Mouse (Mus musculus) megakaryocyte, embryonic 14.5 days (primary cell): Measurements from ENCODE around the gene Etfa. TPM values are rescaled to one million over a fixed set of nuclear protein-coding genes. Genes with fewer than 3 reads are reported as not detected.

Experiments used
- H3K27me3 ChIP-seq: replicated peaks from 2 replicates; pipeline ENCODE3; 2012; ENCODE audit warnings: inconsistent platforms
- H3K36me3 ChIP-seq: replicated peaks from 2 replicates; pipeline ENCODE3; 2012; ENCODE audit warnings: low read length, inconsistent platforms, mixed read lengths
- H3K4me1 ChIP-seq: 2 replicates; pipeline ENCODE4 v1.6.1; 2012; ENCODE audit warnings: inconsistent platforms
- H3K4me3 ChIP-seq: replicated peaks from 2 replicates; pipeline ENCODE3; 2012; ENCODE audit warnings: moderate library complexity, mild to moderate bottlenecking, inconsistent platforms
- H3K9me3 ChIP-seq: 2 replicates; pipeline ENCODE4 v1.6.1; 2012; ENCODE audit warnings: inconsistent platforms
- FLI1 ChIP-seq: IDR thresholded peaks from 2 replicates; pipeline ENCODE4 v1.6.1; 2012; ENCODE audit warnings: low read length, inconsistent platforms, mixed read lengths
- GATA1 ChIP-seq: IDR thresholded peaks from 3 replicates; pipeline ENCODE4 v1.6.1; 2012; ENCODE audit warnings: mixed read lengths, low read length, inconsistent platforms, borderline replicate concordance
- polyA plus RNA-seq: library from polyadenylated mRNA; stranded (reverse); fragments of >175 nt; gene quantifications from 2 replicates; pipeline ENCODE4 v1.2.3, GENCODE M21; 2012; ENCODE audit warnings: low replicate concordance; ENCODE audit not compliant: insufficient read depth

Gene Etfa
- polyA plus RNA-seq, 1 experiment, result 30.7 TPM

GRCm38 (mm10) chr9:55429242-55429975 lies 82.6 kb downstream of the Etfa start:
- H3K9me3 ChIP-seq, result no peaks in the 10 kb centered on the region
- H3K4me3 ChIP-seq, result no peak overlapping the region
- peaks cover 7% of the 10 kb centered on the region; the same call in 1 of the 2 replicates for H3K4me1 ChIP-seq
- H3K27me3 ChIP-seq, result peaks cover 36% of the 10 kb centered on the region
- no peak for TF ChIP-seq GATA1
- no peak for TF ChIP-seq FLI1
- no peaks in the 10 kb centered on the region for H3K36me3 ChIP-seq

GRCm38 (mm10) chr9:55425271-55425810 lies 86.7 kb downstream of the Etfa start:
- Histone ChIP-seq H3K9me3 (no peaks in the 10 kb centered on the region), H3K4me3 (no peak overlapping the region), H3K27me3 (peaks cover 21% of the 10 kb centered on the region), H3K4me1 (peaks cover 5% of the 10 kb centered on the region; the same call in 1 of the 2 replicates), H3K36me3 (no peaks in the 10 kb centered on the region)
- TF ChIP-seq GATA1 (no peak), FLI1 (no peak)

DNA sequence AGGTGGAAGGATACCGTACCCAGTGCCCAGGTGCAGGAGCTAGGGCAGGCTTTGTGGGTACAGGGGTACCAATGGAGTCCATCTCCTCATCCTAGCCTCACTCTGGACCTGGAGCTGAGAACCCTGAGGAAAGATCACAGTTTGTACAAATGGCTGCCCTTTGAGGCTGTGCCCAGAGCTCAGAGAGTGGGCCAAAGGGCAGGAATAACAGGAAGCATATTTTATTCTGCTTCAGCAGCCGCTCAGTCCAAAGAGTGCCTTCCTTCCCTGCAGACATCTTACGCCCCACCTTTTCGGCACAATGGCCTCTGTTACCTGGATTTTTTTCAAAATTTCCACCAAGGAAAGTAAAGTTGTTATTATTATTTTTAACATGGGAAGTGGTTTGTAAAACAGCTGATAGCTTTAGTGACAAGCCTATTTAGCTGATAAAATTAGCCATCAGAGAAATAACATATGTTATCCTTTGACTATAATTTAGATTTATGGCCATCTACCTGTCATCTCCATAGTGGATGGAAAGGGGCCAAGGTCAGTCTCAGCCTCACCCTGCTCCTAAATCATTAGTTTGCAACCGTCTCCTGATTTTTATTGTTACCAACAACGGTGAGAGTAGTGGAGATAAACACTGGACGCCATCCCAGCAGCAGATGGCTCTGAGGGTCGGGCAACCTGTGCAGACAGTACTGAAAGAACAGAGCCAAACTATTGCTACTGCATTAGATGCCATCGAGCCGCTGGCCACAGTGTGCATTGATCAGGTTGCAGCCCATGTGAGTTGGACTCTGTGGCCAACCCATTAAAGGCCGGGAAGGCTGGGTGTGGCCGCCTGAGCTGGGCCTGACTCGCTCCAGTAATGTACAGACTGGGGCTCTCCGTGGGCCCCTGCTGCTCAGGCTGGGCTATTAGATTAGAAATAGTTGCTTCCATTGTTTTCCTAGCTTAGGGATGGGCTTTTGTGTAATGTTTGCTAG lies 88.3 kb downstream of the Etfa start:
- H3K4me3 ChIP-seq, result no peak overlapping the region
- TF ChIP-seq GATA1 (no peak), FLI1 (no peak)
- H3K27me3 ChIP-seq, result peaks cover 25% of the 10 kb centered on the region
- no peaks in the 10 kb centered on the region for H3K9me3 ChIP-seq
- no peaks in the 10 kb centered on the region for H3K36me3 ChIP-seq
- H3K4me1 ChIP-seq, result peaks cover 1% of the 10 kb centered on the region; the same call in 1 of the 2 replicates

DNA sequence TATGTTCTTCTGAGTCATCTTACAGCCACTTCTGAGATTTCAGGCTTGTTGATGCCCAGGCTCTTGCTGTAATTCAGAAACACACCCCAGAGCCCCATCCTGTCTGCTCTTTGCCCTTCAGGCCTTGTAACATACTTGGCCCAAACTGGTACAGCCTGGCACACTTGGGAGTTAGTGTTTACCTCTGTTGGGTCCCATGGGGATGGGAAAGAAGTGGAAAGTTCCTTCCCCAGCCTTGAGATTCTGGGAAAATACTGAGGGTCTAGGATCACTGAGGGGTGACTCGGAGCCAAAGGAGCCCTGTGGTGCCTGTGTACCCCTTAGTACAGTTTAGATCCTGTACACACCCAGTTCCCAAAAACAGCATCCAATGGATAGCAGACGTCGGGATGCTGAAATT lies 90.3 kb downstream of the Etfa start:
- TF ChIP-seq GATA1 (no peak), FLI1 (no peak)
- Histone ChIP-seq H3K36me3 (no peaks in the 10 kb centered on the region), H3K9me3 (no peaks in the 10 kb centered on the region), H3K27me3 (peaks cover 35% of the 10 kb centered on the region), H3K4me1 (no peaks in the 10 kb centered on the region), H3K4me3 (no peak overlapping the region)

DNA sequence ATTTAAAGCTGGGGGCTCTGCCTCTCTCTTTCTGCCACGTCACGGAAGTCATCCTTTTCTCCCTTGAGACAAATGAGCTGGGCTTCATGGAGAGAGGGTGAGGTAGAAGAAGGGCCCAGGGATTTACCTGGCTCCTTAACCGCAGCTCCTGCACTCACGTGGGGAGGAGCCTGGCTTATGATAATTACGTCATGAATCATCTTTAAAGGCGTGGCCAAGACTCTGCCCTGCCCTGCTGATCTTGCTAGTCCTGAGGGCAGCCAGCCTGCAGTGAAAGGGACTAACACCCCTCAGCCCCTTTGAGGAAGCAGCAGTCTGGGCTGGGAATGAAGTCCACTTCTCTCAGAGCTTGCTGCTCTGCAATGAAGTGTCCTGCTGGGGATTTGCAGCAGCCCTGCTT lies 100.9 kb downstream of the Etfa start:
- H3K4me3 ChIP-seq, result no peak overlapping the region
- TF ChIP-seq FLI1 (no peak), GATA1 (no peak)

DNA sequence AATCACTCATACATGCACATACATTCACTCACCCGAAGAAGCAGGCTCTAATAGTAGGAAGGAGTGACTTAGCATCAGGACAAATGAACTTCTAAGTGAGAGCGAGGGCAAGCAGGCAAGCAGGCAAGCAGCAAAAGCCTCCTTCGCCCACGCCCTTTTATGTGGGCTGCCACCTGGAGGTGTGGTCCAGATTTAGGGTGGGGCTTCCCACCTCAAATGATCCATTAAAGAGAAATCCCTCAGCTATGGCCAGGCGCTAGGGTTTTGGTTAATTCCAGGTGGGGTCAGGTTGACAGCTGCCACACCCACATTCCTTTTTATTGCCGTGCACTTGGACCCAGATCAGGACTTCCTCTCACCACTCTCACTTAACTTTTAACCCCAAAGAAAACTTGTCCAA lies 101.6 kb downstream of the Etfa start:
- Histone ChIP-seq H3K9me3 (no peaks in the 10 kb centered on the region), H3K27me3 (peaks cover 70% of the 10 kb centered on the region), H3K36me3 (no peaks in the 10 kb centered on the region), H3K4me3 (no peak overlapping the region), H3K4me1 (no peaks in the 10 kb centered on the region)
- TF ChIP-seq FLI1, result no peak
- TF ChIP-seq GATA1, result no peak

More for the DNA sequence above, 100.9 kb downstream of the Etfa start:
- no peaks in the 10 kb centered on the region for H3K4me1 ChIP-seq
- peaks cover 70% of the 10 kb centered on the region for H3K27me3 ChIP-seq
- no peaks in the 10 kb centered on the region for H3K36me3 ChIP-seq
- H3K9me3 ChIP-seq, result no peaks in the 10 kb centered on the region

DNA sequence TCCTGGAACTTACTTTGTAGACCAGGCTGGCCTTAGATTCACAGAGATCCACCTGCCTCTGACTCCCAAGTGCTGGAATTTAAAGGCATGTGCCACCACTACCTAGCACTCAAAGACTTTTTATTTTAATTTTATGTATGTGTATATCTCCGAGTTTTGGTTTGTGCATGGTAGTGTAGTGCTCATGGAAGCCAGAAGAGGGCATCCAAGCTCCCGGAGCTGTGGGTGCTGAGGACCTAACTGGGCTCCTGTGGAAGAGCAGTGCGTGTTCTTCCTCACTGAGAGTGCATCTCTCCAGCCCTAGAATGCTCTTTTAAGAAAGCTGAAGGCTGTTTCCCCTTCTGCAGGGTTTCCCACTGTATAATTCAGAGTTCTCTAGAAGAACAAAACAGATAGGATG lies 102.2 kb downstream of the Etfa start:
- no peak overlapping the region for H3K4me3 ChIP-seq
- H3K4me1 ChIP-seq, result no peaks in the 10 kb centered on the region
- no peaks in the 10 kb centered on the region for H3K9me3 ChIP-seq
- TF ChIP-seq FLI1 (no peak), GATA1 (no peak)
- H3K27me3 ChIP-seq, result peaks cover 67% of the 10 kb centered on the region
- no peaks in the 10 kb centered on the region for H3K36me3 ChIP-seq

DNA sequence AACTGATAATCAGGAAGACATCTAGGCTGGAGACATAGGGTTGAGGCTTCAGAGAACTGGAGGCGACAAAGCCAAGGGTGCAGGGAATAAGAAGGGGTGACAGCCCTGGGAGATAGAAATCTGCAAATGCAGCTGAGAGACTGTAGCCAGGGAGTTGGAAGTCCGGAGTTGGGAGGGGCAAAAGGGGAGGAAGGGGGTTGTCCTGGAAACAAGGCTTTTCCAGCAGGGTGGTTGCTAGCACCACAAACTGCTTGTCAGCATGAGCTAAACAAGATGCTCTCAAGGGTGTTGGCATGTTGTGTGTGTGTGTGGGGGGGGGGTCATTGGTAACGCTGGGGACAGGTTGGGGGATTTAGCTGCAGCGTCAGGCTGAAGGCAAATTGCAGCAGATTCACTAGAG lies 103.2 kb downstream of the Etfa start:
- Histone ChIP-seq H3K4me1 (no peaks in the 10 kb centered on the region), H3K27me3 (peaks cover 66% of the 10 kb centered on the region), H3K36me3 (no peaks in the 10 kb centered on the region), H3K9me3 (no peaks in the 10 kb centered on the region), H3K4me3 (no peak overlapping the region)
- TF ChIP-seq GATA1, result no peak

DNA sequence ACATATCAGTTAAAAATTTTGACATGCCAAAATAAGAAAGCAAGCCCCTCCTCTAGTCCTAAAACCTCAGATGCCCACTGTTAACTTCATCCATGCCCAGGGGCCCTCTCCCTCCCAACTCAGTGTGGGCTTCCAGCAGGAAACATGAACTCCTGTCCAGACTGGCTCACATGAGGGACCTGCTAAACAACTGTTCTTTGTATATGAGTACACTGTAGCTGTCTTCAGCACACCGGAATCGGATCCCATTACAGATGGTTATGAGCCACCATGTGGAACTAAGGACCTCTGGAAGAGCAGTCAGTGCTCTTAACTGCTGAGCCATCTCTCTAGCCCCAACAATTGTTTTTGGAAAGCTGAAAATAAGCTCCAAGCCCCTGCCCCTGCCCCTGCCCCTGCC lies 105.3 kb downstream of the Etfa start:
- H3K4me1 ChIP-seq, result no peaks in the 10 kb centered on the region; the same call in 1 of the 2 replicates
- H3K27me3 ChIP-seq, result peaks cover 63% of the 10 kb centered on the region
- no peaks in the 10 kb centered on the region for H3K36me3 ChIP-seq
- no peak overlapping the region for H3K4me3 ChIP-seq
- H3K9me3 ChIP-seq, result no peaks in the 10 kb centered on the region
- TF ChIP-seq GATA1 (no peak), FLI1 (no peak)
